Mouse (Mus musculus) testis, adult 2 months (tissue): ENCODE measurements around the gene Frzb.

Experiments
- CTCF ChIP-seq: fragments of 200-500 bp; IDR thresholded peaks from 2 replicates; pipeline ENCODE4 v1.5.1; 2012; ENCODE audit warnings: low read depth, mild to moderate bottlenecking, inconsistent platforms, low read length, moderate library complexity; ENCODE audit not compliant: control insufficient read depth, insufficient read depth, insufficient replicate concordance
- POLR2A ChIP-seq: fragments of 200-500 bp; IDR thresholded peaks from 2 replicates; pipeline ENCODE4 v1.6.1; 2012; ENCODE audit warnings: low read depth, mild to moderate bottlenecking, inconsistent platforms, low read length, moderate library complexity; ENCODE audit not compliant: control insufficient read depth

- TF ChIP-seq CTCF (no peak), POLR2A (no peak)
Observed at GRCm38 (mm10) chr2:80384447-80384846, 63.0 kb downstream of the Frzb start.
